Mouse (Mus musculus): ENCODE results near the gene Wdr24. TPM values are rescaled to one million over a fixed set of nuclear protein-coding genes. Genes with fewer than 3 reads are reported as not detected.
A peak's percentile ranks its signal among the peaks of the same experiment; 100 is the strongest.
"Not testable (repeated sequence)": the region's sequence is repeated elsewhere in the genome, so short reads cannot be mapped to it uniquely, and the experiment has no call there.

Gene Wdr24
- polyA plus RNA-seq, 1 experiment from 2014 or later, result 30.7 TPM

GRCm38 (mm10) chr17:25794197-25794596, 29.2 kb upstream of the Wdr24 start:
- Histone ChIP-seq H3K4me1 (replicated peaks) (peaks cover 72% of the 10 kb centered on the region), H3K9me3 (no peaks in the 10 kb centered on the region), H3K27ac (peak overlapping the region; percentile 95), H3K27me3 (ENCODE audit: insufficient read depth, poor library complexity, severe bottlenecking) (no peaks in the 10 kb centered on the region), H3K36me3 (peaks cover 39% of the 10 kb centered on the region), H3K4me3 (peak overlapping the region; percentile 86)
- WGBS, result 25% methylated on average over 13 of the region's 13 CpGs
- DNase-seq (ENCODE audit: low spot score), result peak; percentile 68

DNA sequence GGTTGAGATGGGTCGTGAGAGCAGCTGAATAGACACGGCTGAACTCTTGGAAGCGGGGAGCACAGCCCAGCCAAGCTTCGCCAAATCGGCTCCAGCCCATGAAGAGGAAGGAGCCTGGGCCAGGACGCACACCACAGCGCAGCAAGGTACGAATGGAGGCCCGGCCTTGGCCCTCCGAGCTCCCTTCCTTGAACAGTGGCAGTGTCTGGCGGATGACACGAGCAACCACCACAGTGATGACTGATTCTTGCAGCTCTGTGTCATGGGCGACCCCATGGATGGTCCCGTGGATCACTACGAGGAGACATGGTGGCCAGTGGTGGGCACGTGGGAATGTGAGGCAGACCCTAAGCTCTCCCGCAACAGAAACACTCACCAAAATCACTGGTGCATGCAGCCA, 28.4 kb upstream of the Wdr24 start:
- WGBS, result 53% methylated on average over 17 of the region's 17 CpGs
- peak overlapping the region; percentile 95 for H3K27ac ChIP-seq
- peaks cover 31% of the 10 kb centered on the region for H3K36me3 ChIP-seq
- no peaks in the 10 kb centered on the region for H3K9me3 ChIP-seq
- no peak for DNase-seq (ENCODE audit: low spot score)
- H3K4me1 ChIP-seq (replicated peaks), result peaks cover 72% of the 10 kb centered on the region
- H3K27me3 ChIP-seq (ENCODE audit: insufficient read depth, poor library complexity, severe bottlenecking), result no peaks in the 10 kb centered on the region
- peak overlapping the region; percentile 86 for H3K4me3 ChIP-seq

DNA sequence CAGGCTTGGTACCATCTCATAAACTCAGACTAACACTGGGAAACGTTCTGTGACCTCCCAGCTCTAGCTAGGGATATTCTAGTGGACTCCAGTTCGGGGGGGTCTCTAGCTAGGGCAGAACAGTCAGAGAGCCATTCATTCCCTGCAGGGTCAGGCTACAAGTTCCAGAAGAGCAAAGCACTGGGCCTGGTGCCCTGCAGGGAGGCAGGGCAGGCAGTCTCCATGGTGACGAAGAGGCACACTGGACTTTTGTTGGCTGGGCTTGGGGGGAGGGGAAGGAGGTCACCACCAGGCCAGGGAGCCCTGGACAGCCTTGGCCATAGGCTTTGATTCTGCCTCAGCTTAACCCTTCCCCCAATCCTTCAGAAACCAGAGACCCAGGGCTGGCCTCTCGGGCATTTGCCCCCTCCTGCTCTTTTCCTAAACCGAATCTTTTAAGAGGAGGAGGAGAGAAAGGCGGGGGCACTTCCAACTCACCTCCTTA, 27.8 kb upstream of the Wdr24 start, which contains the start of gene AC134908.4:
Gene AC134908.4, minus strand, starts transcription at position 51 of the 484 bp plus-strand sequence.
- 2% methylated on average over 6 of the region's 6 CpGs for WGBS
- H3K27me3 ChIP-seq (ENCODE audit: insufficient read depth, poor library complexity, severe bottlenecking), result no peaks in the 10 kb centered on the region

GRCm38 (mm10) chr17:25796211-25796771, 27.1 kb upstream of the Wdr24 start:
- H3K4me1 ChIP-seq (replicated peaks), result peaks cover 66% of the 10 kb centered on the region
- no peaks in the 10 kb centered on the region for H3K9me3 ChIP-seq
- H3K36me3 ChIP-seq, result peaks cover 26% of the 10 kb centered on the region
- no peak for DNase-seq (ENCODE audit: low spot score)
- under 1% methylated on average over 37 of the region's 37 CpGs for WGBS
- peaks cover under 1% of the 10 kb centered on the region; the same call in 1 of the 2 replicates for H3K27me3 ChIP-seq (ENCODE audit: insufficient read depth, poor library complexity, severe bottlenecking)
- H3K27ac ChIP-seq, result peak overlapping the region; percentile 95
- H3K4me3 ChIP-seq, result peak overlapping the region; percentile 86

More for the DNA sequence above, 27.8 kb upstream of the Wdr24 start, which contains the start of gene AC134908.4:
- H3K27ac ChIP-seq, result peak within 1 kb of the TSS; percentile 95
- no peaks in the 10 kb centered on the region for H3K9me3 ChIP-seq
- peak within 1 kb of the TSS; percentile 86 for H3K4me3 ChIP-seq
- H3K4me1 ChIP-seq (replicated peaks), result peaks cover 68% of the 10 kb centered on the region
- peaks cover 27% of the 10 kb centered on the region for H3K36me3 ChIP-seq
- DNase-seq (ENCODE audit: low spot score), result peak; percentile 95

DNA sequence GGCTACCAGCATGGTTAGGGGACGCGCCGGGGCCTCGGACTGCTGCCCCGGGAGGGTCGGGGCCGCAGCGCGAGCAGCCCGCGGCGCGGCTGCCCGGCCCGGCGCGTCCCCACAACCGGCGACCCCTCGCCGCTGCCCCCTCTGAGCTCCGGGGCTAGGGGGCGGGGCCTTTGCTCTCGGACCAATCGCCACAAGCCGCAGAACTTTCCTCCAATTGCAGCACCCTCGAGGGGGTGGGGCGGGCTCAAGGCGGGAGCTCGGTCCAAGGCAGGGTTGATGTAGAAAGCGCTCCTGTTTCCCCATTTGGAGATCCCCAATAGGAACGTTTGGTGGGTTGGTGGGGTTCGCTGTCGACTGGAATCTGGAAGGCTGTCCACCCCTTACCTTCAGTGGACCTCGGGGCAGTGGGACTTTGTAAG, 26.5 kb upstream of the Wdr24 start, which contains the start of gene Metrn:
Gene Metrn, minus strand, starts transcription at position 186 of the 419 bp plus-strand sequence.
- Histone ChIP-seq H3K9me3 (no peaks in the 10 kb centered on the region), H3K4me1 (replicated peaks) (peaks cover 63% of the 10 kb centered on the region), H3K27me3 (ENCODE audit: insufficient read depth, poor library complexity, severe bottlenecking) (peaks cover 5% of the 10 kb centered on the region; the same call in 1 of the 2 replicates), H3K27ac (peak within 1 kb of the TSS; percentile 95), H3K36me3 (peaks cover 26% of the 10 kb centered on the region), H3K4me3 (peak within 1 kb of the TSS; percentile 86)
- DNase-seq (ENCODE audit: low spot score), result peak; percentile 94
- under 1% methylated on average over 35 of the region's 35 CpGs for WGBS

DNA sequence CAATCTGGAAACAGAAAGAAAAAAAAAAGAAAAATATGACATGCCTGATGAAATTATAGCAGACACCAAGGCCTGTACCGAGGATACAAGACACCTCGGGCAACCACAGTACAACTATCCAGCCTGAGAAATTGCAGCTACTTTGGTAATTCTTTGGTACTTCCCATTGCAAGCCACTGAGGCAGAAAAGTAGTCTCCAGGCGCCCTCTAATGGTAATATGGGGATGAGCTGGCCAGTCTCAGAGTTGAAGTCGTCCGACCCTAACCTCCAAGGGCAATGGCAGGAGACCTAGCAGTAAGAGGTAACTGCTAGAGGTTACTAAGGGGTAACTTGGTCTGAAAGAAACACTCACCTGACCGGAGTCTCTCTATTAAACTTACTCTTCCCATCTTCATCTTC, 22.4 kb upstream of the Wdr24 start:
- peak; percentile 73 for DNase-seq (ENCODE audit: low spot score)
- H3K4me3 ChIP-seq, result no peak overlapping the region
- no peaks in the 10 kb centered on the region for H3K36me3 ChIP-seq
- WGBS, result 11% methylated on average over 6 of the region's 6 CpGs
- peaks cover 8% of the 10 kb centered on the region; the same call in 1 of the 2 replicates for H3K27me3 ChIP-seq (ENCODE audit: insufficient read depth, poor library complexity, severe bottlenecking)
- H3K9me3 ChIP-seq, result no peaks in the 10 kb centered on the region
- H3K27ac ChIP-seq, result no peak overlapping the region
- H3K4me1 ChIP-seq (replicated peaks), result peaks cover 46% of the 10 kb centered on the region

DNA sequence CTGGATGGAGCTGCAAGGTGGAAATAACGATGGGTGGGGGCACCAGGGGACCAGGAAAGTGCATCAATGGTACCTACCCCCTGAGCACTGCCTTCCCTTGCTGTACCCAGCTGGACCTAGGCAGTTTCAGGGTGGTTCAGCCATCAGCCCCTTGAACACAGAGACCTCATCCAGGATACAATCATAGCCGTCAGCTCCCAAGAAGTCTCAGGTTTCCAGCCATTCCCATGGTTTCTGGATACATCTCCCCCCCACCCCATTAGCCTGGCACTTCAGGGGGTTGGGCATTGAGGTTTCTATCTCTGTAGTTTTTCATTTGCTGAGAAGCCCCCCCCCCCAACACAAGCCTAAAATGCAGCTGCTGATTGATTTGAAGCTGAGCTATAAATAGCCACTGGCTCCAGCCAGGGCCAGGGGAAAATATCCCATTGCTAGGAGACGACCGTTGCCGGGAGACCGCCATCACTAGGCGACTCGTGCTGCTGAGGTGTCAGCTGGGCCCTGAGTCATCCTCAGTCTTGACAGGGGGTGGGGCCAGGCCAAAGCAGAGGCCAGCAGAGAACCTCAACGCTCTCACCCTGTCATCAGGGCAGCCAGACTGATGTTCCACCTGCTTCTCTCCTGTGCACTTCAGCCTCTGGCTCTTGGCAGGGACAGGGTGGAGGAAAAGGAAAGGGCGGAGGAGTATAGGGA, 20.5 kb upstream of the Wdr24 start:
- peaks cover 33% of the 10 kb centered on the region for H3K4me1 ChIP-seq (replicated peaks)
- peak overlapping the region; percentile 22 for H3K4me3 ChIP-seq

DNA sequence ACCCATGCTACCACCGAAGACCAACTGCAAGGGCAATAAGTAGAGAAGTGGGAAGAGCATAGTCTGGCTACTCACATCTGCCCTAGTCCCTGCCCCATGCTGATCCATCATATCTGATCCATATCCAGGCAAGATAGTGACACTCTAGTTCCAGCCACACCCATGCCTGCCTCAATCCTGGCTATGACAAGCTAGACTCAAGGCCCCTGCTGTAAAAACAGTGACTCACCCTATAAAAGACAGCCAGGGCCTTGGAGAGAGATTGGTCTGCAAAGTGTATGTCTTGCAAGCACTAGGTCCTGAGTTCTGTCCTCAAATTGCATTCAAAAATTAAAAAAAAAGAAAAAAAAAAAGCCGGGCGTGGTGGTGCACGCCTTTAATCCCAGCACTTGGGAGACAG, 16.9 kb upstream of the Wdr24 start:
- DNase-seq (ENCODE audit: low spot score), result no peak
- H3K9me3 ChIP-seq, result no peaks in the 10 kb centered on the region
- WGBS, result 87% methylated on average over 4 of the region's 4 CpGs
- H3K27me3 ChIP-seq (ENCODE audit: insufficient read depth, poor library complexity, severe bottlenecking), result peaks cover 45% of the 10 kb centered on the region
- H3K4me1 ChIP-seq (replicated peaks), result peaks cover 62% of the 10 kb centered on the region
- H3K4me3 ChIP-seq, result no peak overlapping the region
- no peak overlapping the region for H3K27ac ChIP-seq
- H3K36me3 ChIP-seq, result no peaks in the 10 kb centered on the region

More for the DNA sequence above, 20.5 kb upstream of the Wdr24 start:
- peak; percentile 94 for DNase-seq (ENCODE audit: low spot score)
- 13% methylated on average over 10 of the region's 10 CpGs for whole genome bisulfite sequencing
- H3K36me3 ChIP-seq, result no peaks in the 10 kb centered on the region
- peak overlapping the region; percentile 84 for H3K27ac ChIP-seq
- H3K9me3 ChIP-seq, result no peaks in the 10 kb centered on the region
- H3K27me3 ChIP-seq (ENCODE audit: insufficient read depth, poor library complexity, severe bottlenecking), result peaks cover 12% of the 10 kb centered on the region; the same call in 1 of the 2 replicates

- not testable (repeated sequence) for H3K27ac ChIP-seq; H3K36me3 ChIP-seq; DNase-seq (ENCODE audit: low spot score); H3K4me3 ChIP-seq; H3K9me3 ChIP-seq
- WGBS, result 44% methylated on average over 2 of the region's 2 CpGs
- H3K4me1 ChIP-seq (replicated peaks), result peaks cover 59% of the 10 kb centered on the region
- peaks cover 52% of the 10 kb centered on the region for H3K27me3 ChIP-seq (ENCODE audit: insufficient read depth, poor library complexity, severe bottlenecking)
These were observed 16.0 kb upstream of the Wdr24 start for GRCm38 (mm10) chr17:25807452-25807851.

DNA sequence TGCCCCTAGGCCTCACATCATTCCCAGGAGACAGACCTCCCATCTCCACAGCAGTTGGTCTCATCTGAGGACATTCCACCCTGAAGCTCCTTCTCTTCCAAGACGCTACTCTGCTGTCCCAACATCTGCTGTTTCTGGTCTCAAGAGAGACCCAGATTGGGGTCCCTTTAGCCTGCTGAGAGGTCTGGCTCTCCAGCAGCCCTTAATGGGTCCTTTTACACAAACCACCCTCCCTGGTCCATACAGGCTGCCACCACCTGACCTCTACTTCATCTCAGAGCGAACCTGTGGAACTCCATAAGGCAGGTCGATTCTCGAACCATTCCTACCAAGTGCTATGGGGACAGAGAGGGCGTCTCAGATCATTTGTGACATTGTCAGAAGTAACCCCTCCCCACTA, 15.4 kb upstream of the Wdr24 start:
- H3K4me1 ChIP-seq (replicated peaks), result peaks cover 57% of the 10 kb centered on the region
- peak overlapping the region; percentile 97 for H3K27ac ChIP-seq
- 39% methylated on average over 5 of the region's 5 CpGs for WGBS
- no peaks in the 10 kb centered on the region for H3K9me3 ChIP-seq
- peak overlapping the region; percentile 87 for H3K4me3 ChIP-seq
- DNase-seq (ENCODE audit: low spot score), result no peak
- H3K27me3 ChIP-seq (ENCODE audit: insufficient read depth, poor library complexity, severe bottlenecking), result peaks cover 57% of the 10 kb centered on the region
- no peaks in the 10 kb centered on the region for H3K36me3 ChIP-seq

- Histone ChIP-seq H3K4me1 (replicated peaks) (peaks cover 53% of the 10 kb centered on the region), H3K27me3 (ENCODE audit: insufficient read depth, poor library complexity, severe bottlenecking) (peaks cover 62% of the 10 kb centered on the region), H3K4me3 (peak within 1 kb of the TSS; percentile 87), H3K27ac (peak within 1 kb of the TSS; percentile 97), H3K9me3 (no peaks in the 10 kb centered on the region), H3K36me3 (no peaks in the 10 kb centered on the region)
- peak; percentile 86 for DNase-seq (ENCODE audit: low spot score)
- WGBS, result under 1% methylated on average over 95 of the region's 100 CpGs
These were observed 14.4 kb upstream of the Wdr24 start, which contains the start of gene Fbxl16 for GRCm38 (mm10) chr17:25808789-25809605. Fbxl16 (plus strand) TSS chr17:25809085.

GRCm38 (mm10) chr17:25809606-25810340, 13.7 kb upstream of the Wdr24 start:
- H3K36me3 ChIP-seq, result no peaks in the 10 kb centered on the region
- 9% methylated on average over 25 of the region's 25 CpGs for WGBS
- peak overlapping the region; percentile 87 for H3K4me3 ChIP-seq
- peaks cover 51% of the 10 kb centered on the region for H3K4me1 ChIP-seq (replicated peaks)
- peak overlapping the region; percentile 97 for H3K27ac ChIP-seq
- H3K27me3 ChIP-seq (ENCODE audit: insufficient read depth, poor library complexity, severe bottlenecking), result peaks cover 68% of the 10 kb centered on the region
- no peaks in the 10 kb centered on the region for H3K9me3 ChIP-seq
- DNase-seq (ENCODE audit: low spot score), result peak; percentile 38

Data from hindbrain, embryonic 10.5 days (tissue).